Mouse (Mus musculus) kidney, postnatal 25 days (tissue): ENCODE results near the gene Dnase1l3.

Source experiments
- DNase-seq, 2 experiments: peaks; one replicate each; pipeline ENCODE4 v3.0.0; 2021; ENCODE audit warnings: mixed read lengths in 2 of 2

The Dnase1l3 gene

GRCm38 (mm10) chr14:7932151-7932550 is 62.2 kb downstream of the Dnase1l3 start:
- DNase-seq: no peak

- no peak for DNase-seq
These were observed 65.3 kb downstream of the Dnase1l3 start for GRCm38 (mm10) chr14:7929029-7929428.

- no peak for DNase-seq
These were observed 66.0 kb downstream of the Dnase1l3 start for GRCm38 (mm10) chr14:7928362-7928761.

GRCm38 (mm10) chr14:7923635-7924034 is 70.7 kb downstream of the Dnase1l3 start:
- DNase-seq: no peak

GRCm38 (mm10) chr14:7921459-7921858 is 72.9 kb downstream of the Dnase1l3 start:
- no peak for DNase-seq

GRCm38 (mm10) chr14:7919921-7920320 is 74.5 kb downstream of the Dnase1l3 start:
- no peak for DNase-seq

GRCm38 (mm10) chr14:7919309-7919708 is 75.1 kb downstream of the Dnase1l3 start:
- DNase-seq: no peak

- DNase-seq: no peak
These were observed 76.0 kb downstream of the Dnase1l3 start for GRCm38 (mm10) chr14:7918150-7918991.
